Mouse (Mus musculus) frontal cortex, postnatal 36 days (tissue): ENCODE results near the gene Il11ra1.
"Not testable (repeated sequence)": the region's sequence is repeated elsewhere in the genome, so short reads cannot be mapped to it uniquely, and the experiment has no call there.

ENCODE experiments used
- DNase-seq, 2 experiments: peaks; one replicate each; pipeline ENCODE4 v3.0.0; 2022; ENCODE audit warnings: low spot score in 2 of 2

Il11ra1 gene

DNA sequence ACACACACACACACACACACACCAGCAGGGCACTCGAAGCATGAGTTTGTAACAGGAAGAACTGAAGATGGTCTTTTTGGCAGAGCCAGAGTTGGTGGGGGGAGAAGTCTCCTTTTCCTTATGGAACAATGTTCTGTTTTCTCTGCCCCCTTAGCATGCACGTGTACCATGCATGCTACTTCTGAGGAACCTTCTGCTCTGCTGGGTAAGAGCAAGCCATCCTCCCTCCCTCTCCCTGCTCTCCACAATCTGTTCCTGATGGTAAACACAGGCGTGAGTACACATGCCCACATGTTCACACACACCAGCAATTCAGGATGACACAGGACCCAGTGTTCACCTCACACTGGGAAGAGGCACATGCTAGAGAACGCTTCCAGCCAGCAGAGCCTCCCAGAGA lies 18.6 kb upstream of the Il11ra1 start:
- DNase-seq = peak in 1 of 2 experiments; percentile 55

DNA sequence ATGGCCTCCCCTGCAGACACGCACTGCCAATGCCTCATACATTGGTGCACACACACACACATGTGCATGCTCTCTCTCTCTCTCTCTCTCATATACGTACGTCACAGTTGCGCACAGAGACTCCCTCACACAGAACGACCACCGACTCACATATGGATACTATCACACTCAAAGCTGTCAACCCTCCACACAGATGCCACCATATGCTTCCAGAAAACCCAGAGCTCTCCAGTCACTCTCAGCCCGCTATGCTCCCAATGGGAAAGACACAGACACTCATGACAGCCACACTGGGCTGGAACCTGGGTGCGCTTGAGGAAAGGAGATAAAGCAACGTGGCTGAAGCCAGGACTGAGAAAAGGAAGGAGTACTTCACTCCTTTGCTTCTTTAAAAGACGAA lies 17.8 kb upstream of the Il11ra1 start:
- no peak for DNase-seq

GRCm38 (mm10) chr4:41682789-41683188 lies 17.0 kb upstream of the Il11ra1 start:
- no peak for DNase-seq

GRCm38 (mm10) chr4:41683303-41683702 lies 16.5 kb upstream of the Il11ra1 start:
- not testable (repeated sequence) for DNase-seq

DNA sequence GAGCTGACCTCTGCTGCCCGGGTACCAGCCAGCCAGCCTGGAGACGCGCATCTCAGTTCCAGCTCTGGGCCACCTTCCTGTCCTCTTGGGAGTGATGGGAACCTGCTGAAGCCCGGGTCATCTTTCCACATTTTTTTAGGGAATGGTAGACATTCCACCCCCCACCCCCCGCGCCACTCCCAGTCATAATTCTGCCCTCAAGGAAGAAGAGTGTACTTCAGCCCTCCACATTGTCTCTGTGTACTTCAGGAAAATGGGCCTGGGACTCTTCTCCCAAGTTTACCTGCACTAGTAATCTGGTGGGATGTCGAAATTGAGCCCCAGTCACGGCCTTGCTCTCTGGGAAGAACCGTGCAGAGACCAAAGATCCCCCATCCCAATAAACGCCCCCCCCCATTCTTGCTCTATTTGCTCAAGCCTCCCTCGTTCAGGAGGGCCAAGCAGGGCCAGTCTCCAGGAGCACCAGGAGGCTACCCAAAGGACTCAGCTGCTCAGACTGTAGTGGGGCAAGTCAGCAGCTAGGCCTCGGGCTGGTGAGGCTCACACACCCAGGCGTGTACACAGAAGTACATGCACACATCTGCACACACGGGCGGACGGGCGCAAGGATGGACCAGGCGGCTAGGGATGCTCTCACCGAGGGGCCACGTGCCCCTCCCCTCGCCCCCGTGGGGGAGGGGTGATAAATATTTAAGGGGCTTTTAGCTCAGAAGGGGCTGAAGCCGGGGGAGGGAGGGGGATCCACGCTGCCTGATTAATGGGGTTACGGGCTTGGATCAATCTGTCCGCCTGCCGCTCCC lies 15.5 kb upstream of the Il11ra1 start:
- DNase-seq = not testable (repeated sequence)

DNA sequence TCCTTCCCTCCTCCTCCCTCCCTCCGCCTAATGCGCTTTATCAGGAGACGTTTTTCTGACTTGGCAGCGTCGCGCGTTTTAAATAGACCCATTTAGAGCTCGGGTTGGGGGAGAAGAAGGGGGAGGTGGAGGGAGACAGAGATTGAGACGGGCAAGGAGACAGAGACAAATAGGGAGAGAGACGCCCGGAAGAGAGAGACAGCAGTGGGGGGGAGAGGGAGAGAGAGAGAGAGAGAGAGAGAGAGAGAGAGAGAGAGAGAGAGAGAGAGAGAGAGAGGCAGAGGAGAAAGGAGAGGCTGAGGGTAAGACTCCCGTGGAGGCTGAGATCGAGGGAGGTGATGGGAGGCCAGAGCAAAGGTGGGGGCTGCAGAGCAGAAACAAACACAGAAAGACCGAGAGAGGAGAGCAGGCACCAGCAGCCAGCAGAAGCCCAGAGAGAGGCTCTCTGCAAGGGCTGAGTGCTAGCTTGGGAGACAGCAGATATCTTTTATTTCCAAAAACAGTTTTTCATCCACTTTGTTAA lies 14.8 kb upstream of the Il11ra1 start:
- not testable (repeated sequence) for DNase-seq

GRCm38 (mm10) chr4:41685882-41686492 lies 13.8 kb upstream of the Il11ra1 start:
- DNase-seq = not testable (repeated sequence)

GRCm38 (mm10) chr4:41688562-41688961 lies 11.2 kb upstream of the Il11ra1 start:
- not testable (repeated sequence) for DNase-seq

GRCm38 (mm10) chr4:41690014-41690413 lies 9.8 kb upstream of the Il11ra1 start:
- not testable (repeated sequence) for DNase-seq

- DNase-seq = not testable (repeated sequence)
These were observed 6.3 kb upstream of the Il11ra1 start for GRCm38 (mm10) chr4:41693511-41693910.

DNA sequence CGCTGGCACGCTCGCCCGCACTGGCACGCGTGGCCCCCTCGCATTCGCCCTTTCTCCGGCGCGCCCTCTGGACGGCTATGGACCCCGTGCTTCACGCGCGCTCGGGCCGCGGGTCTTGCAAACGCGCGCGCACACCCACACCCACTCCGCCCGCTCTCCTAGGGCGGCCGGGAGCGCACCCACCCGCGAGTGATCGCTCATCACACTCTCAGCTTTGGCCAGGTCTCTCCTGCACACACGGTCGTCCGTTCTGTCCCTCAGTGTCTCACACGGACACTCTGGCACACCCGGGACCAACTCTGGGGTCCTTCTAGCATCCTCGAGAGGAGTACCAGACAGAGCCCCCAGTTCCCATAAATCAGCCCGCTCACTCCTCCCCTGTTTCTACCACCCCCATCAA lies 4.0 kb upstream of the Il11ra1 start:
- DNase-seq = not testable (repeated sequence)

DNA sequence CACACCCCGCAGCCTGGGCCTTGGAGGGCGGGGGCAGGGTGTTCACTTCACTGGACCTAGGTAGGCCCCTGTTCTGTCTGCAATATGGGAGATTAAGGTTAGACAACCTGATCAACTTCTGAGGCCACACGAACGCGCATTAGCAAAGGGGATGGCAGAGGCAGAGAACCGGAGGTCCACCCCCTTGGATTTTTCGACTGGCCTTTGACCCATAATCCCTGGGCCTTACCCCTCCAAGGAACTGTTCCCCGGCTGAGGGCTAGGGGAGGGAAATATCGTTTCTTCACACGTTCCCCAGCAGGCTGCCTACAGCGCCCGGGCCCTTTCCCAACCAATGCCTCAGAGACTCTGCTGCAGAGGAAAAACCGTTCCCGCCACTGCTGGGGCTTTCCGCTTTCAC lies 3.3 kb upstream of the Il11ra1 start:
- not testable (repeated sequence) for DNase-seq

- DNase-seq = peak; percentile 86 to 89
These were observed 2.6 kb upstream of the Il11ra1 start, which contains the start of gene Cntfr for GRCm38 (mm10) chr4:41696930-41697841. TSS of gene Cntfr (minus strand) at chr4:41697089.

GRCm38 (mm10) chr4:41698421-41699016 lies 1.3 kb upstream of the Il11ra1 start:
- not testable (repeated sequence) for DNase-seq

DNA sequence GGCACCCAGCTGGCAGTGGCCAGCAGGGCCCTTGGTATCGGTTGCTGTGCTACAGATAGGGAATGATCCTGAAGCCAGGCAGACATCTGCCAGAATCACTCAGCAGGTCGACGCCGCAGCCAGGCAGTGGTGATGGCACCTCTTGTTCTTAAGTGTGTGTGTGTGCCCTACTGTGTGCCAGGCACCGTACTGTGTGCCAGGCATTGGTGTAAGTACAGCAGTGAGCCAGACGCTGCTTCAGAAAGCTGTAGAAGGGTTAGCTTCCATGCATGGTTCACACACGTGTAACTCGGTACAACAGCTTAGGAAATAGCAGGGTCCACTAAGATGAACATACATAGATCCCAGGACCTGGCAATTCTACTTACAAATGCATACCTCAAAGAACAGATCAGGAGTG lies 435 bp downstream of the Il11ra1 start:
- DNase-seq = not testable (repeated sequence)

- DNase-seq = not testable (repeated sequence)
These were observed 2.4 kb downstream of the Il11ra1 start for GRCm38 (mm10) chr4:41702226-41702625.

GRCm38 (mm10) chr4:41704651-41705050 lies 4.9 kb downstream of the Il11ra1 start:
- no peak for DNase-seq

DNA sequence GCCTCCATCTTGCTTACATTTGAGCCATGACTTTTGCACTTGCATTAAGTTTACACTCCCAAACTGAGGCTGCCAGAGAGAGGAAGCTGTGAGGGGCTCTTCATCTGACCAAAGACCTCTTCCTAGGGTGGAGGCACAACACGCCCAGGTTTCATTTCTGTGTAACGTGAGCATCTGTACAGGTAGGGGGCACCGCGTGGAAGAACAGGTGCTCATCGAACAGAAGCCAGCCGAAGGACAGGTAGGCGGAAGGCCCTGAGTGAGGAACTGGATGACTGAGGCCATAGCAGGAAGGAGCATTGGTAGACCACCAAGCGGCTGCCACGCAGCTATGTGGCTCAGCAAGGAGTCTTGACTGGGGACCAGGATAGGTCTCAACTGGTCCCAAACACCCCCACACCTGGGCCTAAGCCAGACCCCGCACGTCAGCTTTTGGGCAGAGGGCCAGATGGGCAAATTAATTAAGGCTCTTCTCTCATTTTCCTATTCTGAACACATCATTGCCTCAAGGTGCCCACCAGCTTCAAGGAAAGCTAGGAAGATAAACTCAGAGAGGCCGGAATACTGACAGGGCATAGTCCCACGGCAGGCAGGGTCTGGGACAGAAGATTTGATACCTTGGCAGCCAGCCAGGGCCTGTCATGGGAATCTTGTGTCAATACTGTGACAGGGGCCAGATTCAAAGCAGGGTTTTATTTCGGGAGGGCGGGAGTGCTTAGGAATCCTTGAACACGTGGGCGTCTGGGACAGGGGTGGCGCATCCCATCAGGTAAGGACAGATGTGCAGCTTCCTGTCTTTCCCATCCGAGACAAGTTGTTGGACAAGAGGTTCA lies 6.3 kb downstream of the Il11ra1 start:
- DNase-seq = no peak

GRCm38 (mm10) chr4:41707011-41707535 lies 7.3 kb downstream of the Il11ra1 start:
- peak; percentile 80 to 84 for DNase-seq

DNA sequence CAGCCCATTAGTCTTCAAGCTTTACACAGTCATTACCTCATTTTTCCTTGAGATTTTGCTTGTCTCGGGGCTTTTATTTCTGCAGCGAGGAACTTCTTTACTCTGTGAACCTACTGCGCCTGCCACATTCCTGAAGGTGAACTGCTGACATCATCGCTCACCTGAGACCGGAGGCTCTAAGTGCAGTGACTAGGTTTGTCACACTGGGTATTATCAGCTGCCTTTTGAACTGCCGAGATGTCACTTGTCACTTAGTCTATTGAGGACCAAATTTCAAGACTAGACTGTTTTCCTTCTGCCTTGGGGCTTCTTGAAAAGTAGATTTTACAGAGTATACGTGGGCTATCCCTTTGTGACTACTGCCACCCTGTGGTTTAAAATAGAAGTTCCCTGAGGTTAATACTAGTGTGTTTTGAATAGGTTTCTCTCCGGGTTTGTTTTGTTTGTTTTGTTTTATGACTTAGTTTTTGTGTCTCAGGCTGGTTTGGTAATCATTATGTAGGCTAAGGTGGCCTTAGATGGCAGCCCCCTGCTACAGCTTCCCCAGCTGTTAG lies 8.5 kb downstream of the Il11ra1 start:
- peak in 1 of 2 experiments; percentile 66 for DNase-seq
